Mouse (Mus musculus): ENCODE results near the gene Rps6kl1. TPM values are rescaled to one million over a fixed set of nuclear protein-coding genes. Genes with fewer than 3 reads are reported as not detected.

Gene Rps6kl1
- polyA plus RNA-seq, 1 experiment from 2014 or later: 0.51 TPM

GRCm38 (mm10) chr12:85170948-85171307 is 19.9 kb upstream of the Rps6kl1 start:
- Histone ChIP-seq H3K27ac (replicated peaks; ENCODE audit: low read depth, low read length) (no peak overlapping the region), H3K4me1 (ENCODE audit: control insufficient read depth, insufficient read depth, low read length) (peaks cover 11% of the 10 kb centered on the region), H3K9ac (ENCODE audit: low read length) (no peak overlapping the region), H3K9me3 (ENCODE audit: control insufficient read depth, low read length) (no peaks in the 10 kb centered on the region), H3K36me3 (ENCODE audit: control insufficient read depth, insufficient read depth, low read length) (no peaks in the 10 kb centered on the region), H3K4me2 (ENCODE audit: low read depth, severe bottlenecking) (no peak overlapping the region), H3K4me3 (ENCODE audit: low read depth, low read length) (no peak overlapping the region), H3K27me3 (ENCODE audit: control insufficient read depth, insufficient read depth, low read length) (no peaks in the 10 kb centered on the region)
- DNase-seq (ENCODE audit: low spot score) (no peak), ATAC-seq (ENCODE audit: insufficient number of reproducible peaks, low FRiP score, low TSS enrichment, low read depth) (no peak)
- 74% methylated on average over 3 of the region's 3 CpGs for WGBS

GRCm38 (mm10) chr12:85170284-85170947 is 19.4 kb upstream of the Rps6kl1 start:
- DNase-seq (ENCODE audit: low spot score): no peak
- Histone ChIP-seq H3K27ac (replicated peaks; ENCODE audit: low read depth, low read length) (no peak overlapping the region), H3K9me3 (ENCODE audit: control insufficient read depth, low read length) (no peaks in the 10 kb centered on the region), H3K4me2 (ENCODE audit: low read depth, severe bottlenecking) (no peak overlapping the region), H3K9ac (ENCODE audit: low read length) (no peak overlapping the region), H3K36me3 (ENCODE audit: control insufficient read depth, insufficient read depth, low read length) (no peaks in the 10 kb centered on the region), H3K4me3 (ENCODE audit: low read depth, low read length) (no peak overlapping the region), H3K27me3 (ENCODE audit: control insufficient read depth, insufficient read depth, low read length) (no peaks in the 10 kb centered on the region), H3K4me1 (ENCODE audit: control insufficient read depth, insufficient read depth, low read length) (peaks cover 6% of the 10 kb centered on the region)
- ATAC-seq (ENCODE audit: insufficient number of reproducible peaks, low FRiP score, low TSS enrichment, low read depth): no peak
- WGBS: 86% methylated on average over 11 of the region's 11 CpGs

- Histone ChIP-seq H3K4me1 (ENCODE audit: control insufficient read depth, insufficient read depth, low read length) (peaks cover under 1% of the 10 kb centered on the region), H3K27me3 (ENCODE audit: control insufficient read depth, insufficient read depth, low read length) (no peaks in the 10 kb centered on the region), H3K36me3 (ENCODE audit: control insufficient read depth, insufficient read depth, low read length) (no peaks in the 10 kb centered on the region), H3K4me3 (ENCODE audit: low read depth, low read length) (no peak overlapping the region), H3K27ac (replicated peaks; ENCODE audit: low read depth, low read length) (no peak overlapping the region), H3K4me2 (ENCODE audit: low read depth, severe bottlenecking) (no peak overlapping the region), H3K9me3 (ENCODE audit: control insufficient read depth, low read length) (no peaks in the 10 kb centered on the region), H3K9ac (ENCODE audit: low read length) (no peak overlapping the region)
- no peak for DNase-seq (ENCODE audit: low spot score)
- ATAC-seq (ENCODE audit: insufficient number of reproducible peaks, low FRiP score, low TSS enrichment, low read depth): no peak
- WGBS: 55% methylated on average over 3 of the region's 3 CpGs
Observed at GRCm38 (mm10) chr12:85169877-85170276, 18.8 kb upstream of the Rps6kl1 start.

GRCm38 (mm10) chr12:85169117-85169858 is 18.2 kb upstream of the Rps6kl1 start:
- H3K27ac ChIP-seq (replicated peaks; ENCODE audit: low read depth, low read length): no peak overlapping the region
- no peaks in the 10 kb centered on the region for H3K9me3 ChIP-seq (ENCODE audit: control insufficient read depth, low read length)
- 27% methylated on average over 27 of the region's 27 CpGs for WGBS
- no peaks in the 10 kb centered on the region for H3K36me3 ChIP-seq (ENCODE audit: control insufficient read depth, insufficient read depth, low read length)
- H3K4me1 ChIP-seq (ENCODE audit: control insufficient read depth, insufficient read depth, low read length): no peaks in the 10 kb centered on the region
- H3K4me2 ChIP-seq (ENCODE audit: low read depth, severe bottlenecking): no peak overlapping the region
- ATAC-seq (ENCODE audit: insufficient number of reproducible peaks, low FRiP score, low TSS enrichment, low read depth): peak; percentile 75; the same call in 1 of the 2 replicates
- no peak overlapping the region for H3K4me3 ChIP-seq (ENCODE audit: low read depth, low read length)
- H3K27me3 ChIP-seq (ENCODE audit: control insufficient read depth, insufficient read depth, low read length): no peaks in the 10 kb centered on the region
- H3K9ac ChIP-seq (ENCODE audit: low read length): no peak overlapping the region
- peak; percentile 90 for DNase-seq (ENCODE audit: low spot score)

- WGBS: 89% methylated on average over 9 of the region's 9 CpGs
- Histone ChIP-seq H3K4me3 (ENCODE audit: low read depth, low read length) (no peak overlapping the region), H3K27ac (replicated peaks; ENCODE audit: low read depth, low read length) (no peak overlapping the region), H3K9ac (ENCODE audit: low read length) (no peak overlapping the region), H3K4me2 (ENCODE audit: low read depth, severe bottlenecking) (no peak overlapping the region), H3K4me1 (ENCODE audit: control insufficient read depth, insufficient read depth, low read length) (no peaks in the 10 kb centered on the region), H3K27me3 (ENCODE audit: control insufficient read depth, insufficient read depth, low read length) (no peaks in the 10 kb centered on the region), H3K9me3 (ENCODE audit: control insufficient read depth, low read length) (no peaks in the 10 kb centered on the region), H3K36me3 (ENCODE audit: control insufficient read depth, insufficient read depth, low read length) (no peaks in the 10 kb centered on the region)
- DNase-seq (ENCODE audit: low spot score): no peak
- no peak for ATAC-seq (ENCODE audit: insufficient number of reproducible peaks, low FRiP score, low TSS enrichment, low read depth)
Observed at GRCm38 (mm10) chr12:85166631-85167030, 15.6 kb upstream of the Rps6kl1 start.

- H3K9me3 ChIP-seq (ENCODE audit: control insufficient read depth, low read length): no peaks in the 10 kb centered on the region
- no peak overlapping the region for H3K27ac ChIP-seq (replicated peaks; ENCODE audit: low read depth, low read length)
- H3K27me3 ChIP-seq (ENCODE audit: control insufficient read depth, insufficient read depth, low read length): no peaks in the 10 kb centered on the region
- no peak overlapping the region for H3K4me3 ChIP-seq (ENCODE audit: low read depth, low read length)
- no peaks in the 10 kb centered on the region for H3K36me3 ChIP-seq (ENCODE audit: control insufficient read depth, insufficient read depth, low read length)
- H3K4me2 ChIP-seq (ENCODE audit: low read depth, severe bottlenecking): no peak overlapping the region
- H3K9ac ChIP-seq (ENCODE audit: low read length): no peak overlapping the region
- no peaks in the 10 kb centered on the region for H3K4me1 ChIP-seq (ENCODE audit: control insufficient read depth, insufficient read depth, low read length)
- WGBS: 93% methylated on average over 5 of the region's 5 CpGs
- no peak for DNase-seq (ENCODE audit: low spot score)
- ATAC-seq (ENCODE audit: insufficient number of reproducible peaks, low FRiP score, low TSS enrichment, low read depth): no peak
Observed at GRCm38 (mm10) chr12:85164996-85165395, 13.9 kb upstream of the Rps6kl1 start.

GRCm38 (mm10) chr12:85159592-85159991 is 8.5 kb upstream of the Rps6kl1 start:
- no peak overlapping the region for H3K4me3 ChIP-seq (ENCODE audit: low read depth, low read length)
- H3K9ac ChIP-seq (ENCODE audit: low read length): no peak overlapping the region
- DNase-seq (ENCODE audit: low spot score) (no peak), ATAC-seq (ENCODE audit: insufficient number of reproducible peaks, low FRiP score, low TSS enrichment, low read depth) (no peak)
- H3K36me3 ChIP-seq (ENCODE audit: control insufficient read depth, insufficient read depth, low read length): no peaks in the 10 kb centered on the region
- no peaks in the 10 kb centered on the region for H3K9me3 ChIP-seq (ENCODE audit: control insufficient read depth, low read length)
- H3K27me3 ChIP-seq (ENCODE audit: control insufficient read depth, insufficient read depth, low read length): no peaks in the 10 kb centered on the region
- H3K27ac ChIP-seq (replicated peaks; ENCODE audit: low read depth, low read length): no peak overlapping the region
- no peaks in the 10 kb centered on the region for H3K4me1 ChIP-seq (ENCODE audit: control insufficient read depth, insufficient read depth, low read length)
- H3K4me2 ChIP-seq (ENCODE audit: low read depth, severe bottlenecking): no peak overlapping the region
- WGBS: 83% methylated on average over 5 of the region's 5 CpGs

- H3K9ac ChIP-seq (ENCODE audit: low read length): no peak overlapping the region
- no peaks in the 10 kb centered on the region for H3K36me3 ChIP-seq (ENCODE audit: control insufficient read depth, insufficient read depth, low read length)
- H3K27ac ChIP-seq (replicated peaks; ENCODE audit: low read depth, low read length): no peak overlapping the region
- WGBS: 92% methylated on average over 8 of the region's 8 CpGs
- H3K27me3 ChIP-seq (ENCODE audit: control insufficient read depth, insufficient read depth, low read length): no peaks in the 10 kb centered on the region
- H3K4me2 ChIP-seq (ENCODE audit: low read depth, severe bottlenecking): no peak overlapping the region
- no peak for ATAC-seq (ENCODE audit: insufficient number of reproducible peaks, low FRiP score, low TSS enrichment, low read depth)
- no peaks in the 10 kb centered on the region for H3K4me1 ChIP-seq (ENCODE audit: control insufficient read depth, insufficient read depth, low read length)
- H3K4me3 ChIP-seq (ENCODE audit: low read depth, low read length): no peak overlapping the region
- DNase-seq (ENCODE audit: low spot score): no peak
- no peaks in the 10 kb centered on the region for H3K9me3 ChIP-seq (ENCODE audit: control insufficient read depth, low read length)
Observed at GRCm38 (mm10) chr12:85158801-85159200, 7.7 kb upstream of the Rps6kl1 start.
